Mouse (Mus musculus): ENCODE data around the gene Apba1.

GRCm38 (mm10) chr19:23970374-23970773, 211.7 kb downstream of the Apba1 start:
- TF ChIP-seq POLR2A (IDR thresholded peaks at IDR 0.05; ENCODE audit: extremely low read depth, insufficient read depth, low read length) = no peak
- TF ChIP-seq CTCF (IDR thresholded peaks at IDR 0.05; ENCODE audit: extremely low read depth, insufficient read depth, low read length) = no peak

All from cortical plate, adult 2 months (tissue).